Mouse (Mus musculus): ENCODE results near the gene Parl.

Parl gene

GRCm38 (mm10) chr16:20301770-20302649, at the start of gene Parl:
Gene Parl, minus strand, starts transcription at chr16:20302387.
- DNase-seq, result peak; percentile 80 to 81

- no peak for DNase-seq
Observed at GRCm38 (mm10) chr16:20345464-20345863, 43.3 kb upstream of the Parl start.

GRCm38 (mm10) chr16:20338616-20339015, 36.4 kb upstream of the Parl start:
- no peak for DNase-seq

- DNase-seq, result no peak
Observed at GRCm38 (mm10) chr16:20334918-20335317, 32.7 kb upstream of the Parl start.

GRCm38 (mm10) chr16:20328306-20328705, 26.1 kb upstream of the Parl start:
- no peak for DNase-seq

- DNase-seq, result no peak
Observed at GRCm38 (mm10) chr16:20325286-20325685, 23.1 kb upstream of the Parl start, which contains the start of gene Cyp2ab1. Gene Cyp2ab1, minus strand, starts transcription at chr16:20325404.

- no peak for DNase-seq
Observed at GRCm38 (mm10) chr16:20323907-20324306, 21.7 kb upstream of the Parl start.

GRCm38 (mm10) chr16:20322274-20322673, 20.1 kb upstream of the Parl start:
- no peak for DNase-seq

- DNase-seq, result no peak
Observed at GRCm38 (mm10) chr16:20316770-20317169, 14.6 kb upstream of the Parl start.

- no peak for DNase-seq
Observed at GRCm38 (mm10) chr16:20315266-20315665, 13.1 kb upstream of the Parl start.

GRCm38 (mm10) chr16:20312272-20312671, 10.1 kb upstream of the Parl start:
- DNase-seq, result no peak

GRCm38 (mm10) chr16:20300076-20300475, 2.1 kb downstream of the Parl start:
- no peak for DNase-seq

- DNase-seq, result no peak
Observed at GRCm38 (mm10) chr16:20280238-20280637, 21.9 kb downstream of the Parl start.

- DNase-seq, result no peak
Observed at GRCm38 (mm10) chr16:20279395-20279794, 22.8 kb downstream of the Parl start.

- DNase-seq, result no peak
Observed at GRCm38 (mm10) chr16:20272994-20273393, 29.2 kb downstream of the Parl start.

- DNase-seq, result no peak
Observed at GRCm38 (mm10) chr16:20271339-20271738, 30.8 kb downstream of the Parl start.

- DNase-seq, result no peak
Observed at GRCm38 (mm10) chr16:20265089-20265488, 37.1 kb downstream of the Parl start.

GRCm38 (mm10) chr16:20257926-20258325, 44.3 kb downstream of the Parl start:
- no peak for DNase-seq

GRCm38 (mm10) chr16:20248442-20249174, 53.6 kb downstream of the Parl start:
- DNase-seq, result no peak

GRCm38 (mm10) chr16:20247103-20247502, 55.1 kb downstream of the Parl start:
- no peak for DNase-seq

GRCm38 (mm10) chr16:20240468-20241414, 61.4 kb downstream of the Parl start, which contains the start of gene Map6d1:
Gene Map6d1, minus strand, starts transcription at chr16:20241358.
- DNase-seq, result peak; percentile 13 to 24

GRCm38 (mm10) chr16:20238646-20239045, 63.5 kb downstream of the Parl start:
- DNase-seq, result no peak

GRCm38 (mm10) chr16:20237426-20237825, 64.8 kb downstream of the Parl start:
- no peak for DNase-seq

Data from thymus, postnatal 36 days (tissue).